Mouse (Mus musculus) kidney, adult 2 months (tissue): ENCODE results near the gene Gabpb2.
A peak's percentile ranks its signal among the peaks of the same experiment; 100 is the strongest.

ENCODE experiments used
- CTCF ChIP-seq: fragments of 200-500 bp; conservative IDR thresholded peaks from 2 replicates; pipeline ENCODE4 v1.5.1; 2011; ENCODE audit warnings: low read depth, mild to moderate bottlenecking, control low read depth, low read length, moderate library complexity, mixed read lengths; ENCODE audit not compliant: insufficient read depth, insufficient read length
- POLR2A ChIP-seq: fragments of 200-500 bp; IDR thresholded peaks from one replicate; pipeline ENCODE4 v1.6.1; 2011; ENCODE audit warnings: low read depth, low read length, control low read depth

DNA sequence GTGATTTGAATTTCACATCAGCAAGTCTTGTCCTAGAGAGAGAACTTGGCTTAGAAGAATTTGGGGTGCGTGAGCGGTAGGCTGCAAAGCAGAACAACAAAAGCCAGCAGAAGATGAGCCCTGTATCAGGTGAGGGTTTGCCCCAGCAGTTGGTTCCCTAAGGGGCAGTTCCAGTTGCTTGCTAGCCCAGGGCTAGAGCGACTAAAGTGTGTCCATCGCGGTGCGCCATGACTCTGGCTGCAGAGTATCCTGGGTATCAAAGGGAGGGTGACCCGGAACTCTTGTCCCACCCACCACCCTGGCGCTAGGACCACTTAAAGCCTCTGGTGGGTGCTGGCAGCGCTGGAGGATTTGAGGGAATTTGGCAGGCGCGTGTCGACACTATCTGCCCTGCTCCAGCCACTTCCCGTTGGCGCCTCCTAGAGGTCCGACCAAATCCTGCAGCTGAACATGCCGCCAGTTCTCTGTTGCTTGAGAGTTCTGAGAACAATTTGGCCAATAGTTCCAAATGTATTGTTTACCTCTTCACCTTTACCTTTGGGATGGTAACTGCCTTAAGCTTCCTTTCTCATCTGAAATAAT, 43.6 kb downstream of the Gabpb2 start:
- TF ChIP-seq CTCF (peak; percentile 90), POLR2A (no peak)
